ENCODE assay signal across 8 mouse cellular contexts in genomic region chr14:31664100-31664902, GRCm38 (mm10). TPM values are rescaled to one million over a fixed set of nuclear protein-coding genes. Genes with fewer than 3 reads are reported as not detected.
DNase-seq lines count a peak whose midpoint lies in the region; ATAC-seq and TF ChIP-seq lines count a peak whose summit lies in the region.

No protein-coding gene starts in this region.

- no peak for ATAC-seq in liver, embryonic 11.5 days (replicated peaks; ENCODE audit: low FRiP score)
- ATAC-seq in hindbrain, embryonic 15.5 days (ENCODE audit: low FRiP score, low read depth), result no peak
- no peak for ATAC-seq in midbrain, postnatal 0 days (ENCODE audit: low FRiP score)

- WGBS in liver, embryonic 11.5 days, result 67% methylated on average over 18 of the region's 18 CpGs
- WGBS in hindbrain, embryonic 15.5 days, result 49% methylated on average over 18 of the region's 18 CpGs
- WGBS in midbrain, postnatal 0 days, result 47% methylated on average over 18 of the region's 18 CpGs

- H3K9ac ChIP-seq in liver, embryonic 11.5 days (ENCODE audit: low read depth, low read length), result no peak overlapping the region
- no peak overlapping the region for H3K9ac ChIP-seq in hindbrain, embryonic 15.5 days
- H3K9ac ChIP-seq in midbrain, postnatal 0 days (replicated peaks; ENCODE audit: low read length, poor library complexity, severe bottlenecking), result no peak overlapping the region

- no peaks in the 10 kb centered on the region for H3K9me3 ChIP-seq in liver, embryonic 11.5 days (ENCODE audit: control insufficient read depth, low read length)
- H3K9me3 ChIP-seq in hindbrain, embryonic 15.5 days, result no peaks in the 10 kb centered on the region
- H3K9me3 ChIP-seq in midbrain, postnatal 0 days (ENCODE audit: low read length), result no peaks in the 10 kb centered on the region

- H3K4me2 ChIP-seq in liver, embryonic 11.5 days, result no peak overlapping the region
- H3K4me2 ChIP-seq in hindbrain, embryonic 15.5 days, result no peak overlapping the region
- H3K4me2 ChIP-seq in midbrain, postnatal 0 days (ENCODE audit: low read depth, low read length, poor library complexity, severe bottlenecking), result no peak overlapping the region

- no peak for TF ChIP-seq CTCF in brain, embryonic 14.5 days (IDR thresholded peaks at IDR 0.05; ENCODE audit: borderline replicate concordance, extremely low read depth, insufficient read depth, insufficient read length)
- TF ChIP-seq CTCF in midbrain, postnatal 0 days (IDR thresholded peaks at IDR 0.05), result no peak

- H3K27me3 ChIP-seq in liver, embryonic 11.5 days (replicated peaks; ENCODE audit: control insufficient read depth, insufficient read depth, low read length), result no peaks in the 10 kb centered on the region
- no peaks in the 10 kb centered on the region for H3K27me3 ChIP-seq in hindbrain, embryonic 15.5 days
- H3K27me3 ChIP-seq in midbrain, postnatal 0 days (ENCODE audit: insufficient read depth, low read length), result no peaks in the 10 kb centered on the region

- DNase-seq in liver, embryonic 11.5 days (ENCODE audit: low spot score), result peak; percentile 31
- DNase-seq in liver, result no peak
- DNase-seq in brain, embryonic 14.5 days (ENCODE audit: low read depth), result peak; percentile 79
- peak; percentile 49 for DNase-seq in midbrain, postnatal 0 days (ENCODE audit: low spot score)
- no peak for DNase-seq in spleen, postnatal 10 days (ENCODE audit: low spot score in 2 of 2)
- DNase-seq in spleen, postnatal 36 days (ENCODE audit: low spot score in 2 of 2), result no peak
- DNase-seq in embryo, embryonic 9.5 days (ENCODE audit: extremely low spot score), result no peak

- H3K36me3 ChIP-seq in liver, embryonic 11.5 days (ENCODE audit: control insufficient read depth, insufficient read depth, low read length), result peaks cover 4% of the 10 kb centered on the region; the same call in 1 of the 2 replicates
- H3K36me3 ChIP-seq in hindbrain, embryonic 15.5 days, result 0 out of 2 replicates have a peak, but pooled peaks cover 4% of the 10 kb centered on the region
- H3K36me3 ChIP-seq in midbrain, postnatal 0 days (ENCODE audit: insufficient read depth, low read length), result 0 out of 2 replicates have a peak, but pooled peaks cover 5% of the 10 kb centered on the region

- H3K27ac ChIP-seq in liver, embryonic 11.5 days (ENCODE audit: low read depth, low read length), result no peak overlapping the region
- H3K27ac ChIP-seq in hindbrain, embryonic 15.5 days (replicated peaks), result peak overlapping the region; percentile 96
- peak overlapping the region; percentile 47; the same call in 1 of the 2 replicates for H3K27ac ChIP-seq in midbrain, postnatal 0 days (ENCODE audit: low read depth, low read length)

- no peak for TF ChIP-seq POLR2A in brain, embryonic 14.5 days (IDR thresholded peaks at IDR 0.05; ENCODE audit: borderline replicate concordance, extremely low read depth, insufficient read depth, insufficient read length, poor library complexity, severe bottlenecking)

- H3K4me1 ChIP-seq in liver, embryonic 11.5 days (replicated peaks; ENCODE audit: control insufficient read depth, insufficient read depth, low read length), result peaks cover 27% of the 10 kb centered on the region
- peaks cover 55% of the 10 kb centered on the region for H3K4me1 ChIP-seq in hindbrain, embryonic 15.5 days (replicated peaks)
- H3K4me1 ChIP-seq in midbrain, postnatal 0 days (ENCODE audit: insufficient read depth, low read length), result peaks cover 4% of the 10 kb centered on the region; the same call in 1 of the 2 replicates

- H3K4me3 ChIP-seq in liver, embryonic 11.5 days (ENCODE audit: low read depth, low read length), result no peak overlapping the region
- H3K4me3 ChIP-seq in hindbrain, embryonic 15.5 days, result no peak overlapping the region
- H3K4me3 ChIP-seq in midbrain, postnatal 0 days (ENCODE audit: low read depth, low read length), result no peak overlapping the region

RNA-seq across cellular contexts. Expression of gene Hacl1, which starts 23.2 kb away (rescaled TPM):
- polyA plus RNA-seq in liver, embryonic 11.5 days (2014; fragmentation: Nextera tagmentation; extraction: Ambion mirVana), result 8.1 and 10.5 TPM in 2 replicates
- 8.6 and 8.7 TPM in 2 replicates for polyA plus RNA-seq in brain, embryonic 14.5 days (2012; rRNA removed)
- 7.1 and 11.0 TPM in 2 replicates for polyA plus RNA-seq in hindbrain, embryonic 15.5 days (2015; fragmentation: Nextera tagmentation; extraction: Ambion mirVana)
- 6.7 and 6.8 TPM in 2 replicates for total RNA-seq in midbrain, postnatal 0 days (2014; rRNA removed)
- 8.4 and 9.4 TPM in 2 replicates for polyA plus RNA-seq in midbrain, postnatal 0 days (2015; fragmentation: Nextera tagmentation; extraction: Ambion mirVana)

RNA-seq across cellular contexts. Expression of gene Btd, which starts 23.5 kb away (rescaled TPM):
- polyA plus RNA-seq in liver, embryonic 11.5 days (2014; fragmentation: Nextera tagmentation; extraction: Ambion mirVana), result 11.4 and 13.3 TPM in 2 replicates
- polyA plus RNA-seq in brain, embryonic 14.5 days (2012; rRNA removed), result 22.0 and 25.2 TPM in 2 replicates
- polyA plus RNA-seq in hindbrain, embryonic 15.5 days (2015; fragmentation: Nextera tagmentation; extraction: Ambion mirVana), result 18.9 and 19.1 TPM in 2 replicates
- 21.9 and 28.7 TPM in 2 replicates for total RNA-seq in midbrain, postnatal 0 days (2014; rRNA removed)
- polyA plus RNA-seq in midbrain, postnatal 0 days (2015; fragmentation: Nextera tagmentation; extraction: Ambion mirVana), result 18.5 and 20.1 TPM in 2 replicates

RNA-seq across cellular contexts. Expression of gene Gm49387, which starts 23.6 kb away (rescaled TPM):
- polyA plus RNA-seq in liver, embryonic 11.5 days (2014; fragmentation: Nextera tagmentation; extraction: Ambion mirVana), result 0.19 and 1.9 TPM in 2 replicates
- not detected in 2 replicates for polyA plus RNA-seq in brain, embryonic 14.5 days (2012; rRNA removed)
- 0.90 TPM in 1 of 2 replicates, not detected in the other for polyA plus RNA-seq in hindbrain, embryonic 15.5 days (2015; fragmentation: Nextera tagmentation; extraction: Ambion mirVana)
- not detected in 2 replicates for total RNA-seq in midbrain, postnatal 0 days (2014; rRNA removed)
- polyA plus RNA-seq in midbrain, postnatal 0 days (2015; fragmentation: Nextera tagmentation; extraction: Ambion mirVana), result not detected in 2 replicates

Comparison
In these comparisons a context has a peak if more than half of its experiments do, and no peak if none do; other contexts are left out.
1. DNase-seq: peak in liver, embryonic 11.5 days (single experiment), brain, embryonic 14.5 days (single experiment) and midbrain, postnatal 0 days (single experiment); none in liver (single experiment), spleen, postnatal 10 days (0 of 2), spleen, postnatal 36 days (0 of 2) and embryo, embryonic 9.5 days (single experiment).